Mouse (Mus musculus): ENCODE measurements around the gene Klri2. TPM values are rescaled to one million over a fixed set of nuclear protein-coding genes. Genes with fewer than 3 reads are reported as not detected.

Gene Klri2
- total RNA-seq (2023): 0.80 TPM

GRCm38 (mm10) chr6:129740069-129740721, at the start of gene Klri2:
TSS of gene Klri2 (minus strand) at chr6:129740484.

GRCm38 (mm10) chr6:129784170-129784569, 43.9 kb upstream of the Klri2 start, which contains the start of gene Gm156:
TSS of gene Gm156 (minus strand) at chr6:129784270.

GRCm38 (mm10) chr6:129717032-129717431, 23.3 kb downstream of the Klri2 start, which contains the start of gene Klri1:
TSS of gene Klri1 (minus strand) at chr6:129717132.

Other genes starting within 250 kb of the Klri2 start
- not detected for gene Olr1, start 233.3 kb downstream of the Klri2 start, total RNA-seq (2023)
- not detected for gene Tmem52b, start 227.9 kb downstream of the Klri2 start, total RNA-seq (2023)
- gene Gabarapl1, start 207.3 kb downstream of the Klri2 start, total RNA-seq (2023): 14.8 TPM
- 6.3 TPM for gene Klre1, start 162.6 kb downstream of the Klri2 start, total RNA-seq (2023)
- 82.5 TPM for gene Klrd1, start 148.7 kb downstream of the Klri2 start, total RNA-seq (2023)
- gene Klrk1, start 116.6 kb downstream of the Klri2 start, total RNA-seq (2023): 4.8 TPM
- gene Klrc3, start 97.1 kb downstream of the Klri2 start, total RNA-seq (2023): 1.7 TPM
- 2.3 TPM for gene Klrc2, start 79.8 kb downstream of the Klri2 start, total RNA-seq (2023)
- 6.3 TPM for gene Klrc1, start 61.5 kb downstream of the Klri2 start, total RNA-seq (2023)
- 1.8 TPM for gene Klri1, start 23.4 kb downstream of the Klri2 start, total RNA-seq (2023)
- gene Gm156, start 43.8 kb upstream of the Klri2 start, total RNA-seq (2023): not detected
- not detected for gene Gm17631, start 122.2 kb upstream of the Klri2 start, total RNA-seq (2023)
- gene Klra17, start 136.2 kb upstream of the Klri2 start, total RNA-seq (2023): not detected
- gene Klra5, start 177.2 kb upstream of the Klri2 start, total RNA-seq (2023): 0.77 TPM